Mouse (Mus musculus): ENCODE data around the gene Hoxd12.

Gene Hoxd12

GRCm38 (mm10) chr2:74666411-74666810, 8.4 kb upstream of the Hoxd12 start:
- DNase-seq, result no peak

- DNase-seq, result no peak
Measured at GRCm38 (mm10) chr2:74667191-74667841, 7.5 kb upstream of the Hoxd12 start.

- DNase-seq, result no peak
Measured at GRCm38 (mm10) chr2:74667842-74668357, 6.9 kb upstream of the Hoxd12 start, which contains the start of gene Hoxd13. Gene Hoxd13, plus strand, starts transcription at chr2:74668310.

GRCm38 (mm10) chr2:74668370-74669229, 6.2 kb upstream of the Hoxd12 start:
- DNase-seq, result no peak

- DNase-seq, result no peak
Measured at GRCm38 (mm10) chr2:74669230-74669578, 5.6 kb upstream of the Hoxd12 start.

GRCm38 (mm10) chr2:74669650-74670235, 5.1 kb upstream of the Hoxd12 start:
- DNase-seq, result no peak

GRCm38 (mm10) chr2:74670632-74671188, 4.1 kb upstream of the Hoxd12 start:
- DNase-seq, result no peak

- DNase-seq, result no peak
Measured at GRCm38 (mm10) chr2:74671847-74672246, 3.0 kb upstream of the Hoxd12 start.

GRCm38 (mm10) chr2:74672481-74673362, 2.1 kb upstream of the Hoxd12 start:
- peak; percentile 80 to 84 for DNase-seq

- no peak for DNase-seq
Measured at GRCm38 (mm10) chr2:74673835-74674425, 883 bp upstream of the Hoxd12 start.

GRCm38 (mm10) chr2:74675666-74676282, 961 bp downstream of the Hoxd12 start:
- DNase-seq, result no peak

- DNase-seq, result no peak
Measured at GRCm38 (mm10) chr2:74676376-74677052, 1.7 kb downstream of the Hoxd12 start.

- no peak for DNase-seq
Measured at GRCm38 (mm10) chr2:74677106-74677505, 2.3 kb downstream of the Hoxd12 start.

GRCm38 (mm10) chr2:74678891-74679595, 4.2 kb downstream of the Hoxd12 start, which contains the start of gene Hoxd11:
Gene Hoxd11, plus strand, starts transcription at chr2:74679557.
- no peak for DNase-seq

GRCm38 (mm10) chr2:74679596-74679971, 4.8 kb downstream of the Hoxd12 start:
- DNase-seq, result no peak

GRCm38 (mm10) chr2:74679980-74680379, 5.2 kb downstream of the Hoxd12 start:
- DNase-seq, result no peak

- DNase-seq, result no peak
Measured at GRCm38 (mm10) chr2:74680561-74681398, 6.0 kb downstream of the Hoxd12 start.

GRCm38 (mm10) chr2:74681594-74682531, 7.0 kb downstream of the Hoxd12 start:
- DNase-seq, result no peak

All from cerebellum, postnatal 14 days (tissue).